Mouse (Mus musculus) midbrain, postnatal 0 days (tissue): ENCODE data around the gene Ace. TPM values are rescaled to one million over a fixed set of nuclear protein-coding genes. Genes with fewer than 3 reads are reported as not detected.
A peak's percentile ranks its signal among the peaks of the same experiment; 100 is the strongest.

ENCODE experiments used
- ATAC-seq: fragments of 200-750 bp; cut with Nextera tagmentation; 2 replicates; pipeline ENCODE4 v1.8.0; 2017; ENCODE audit warnings: moderate number of reproducible peaks, mild to moderate bottlenecking, moderate TSS enrichment, moderate library complexity; ENCODE audit not compliant: low FRiP score
- DNase-seq: peaks from one replicate; pipeline ENCODE4 v3.0.0-alpha.2; 2015; ENCODE audit warnings: low spot score
- H3K27ac ChIP-seq: fragments of 300-500 bp; sonication (generic); 2 replicates; pipeline ENCODE4 v1.5.1; 2014; ENCODE audit warnings: low read depth, mild to moderate bottlenecking, low read length, mixed read lengths
- H3K27me3 ChIP-seq: fragments of 300-500 bp; sonication (generic); 2 replicates; pipeline ENCODE4 v1.6.1; 2014; ENCODE audit warnings: low read length, control low read depth, mixed read lengths; ENCODE audit not compliant: insufficient read depth
- H3K36me3 ChIP-seq: fragments of 300-500 bp; sonication (generic); 2 replicates; pipeline ENCODE4 v1.6.1; 2014; ENCODE audit warnings: low read length, control low read depth, mixed read lengths; ENCODE audit not compliant: insufficient read depth
- H3K4me1 ChIP-seq: fragments of 300-500 bp; sonication (generic); 2 replicates; pipeline ENCODE4 v1.6.1; 2014; ENCODE audit warnings: mild to moderate bottlenecking, control low read depth, antibody characterized with exemption, low read length, mixed read lengths; ENCODE audit not compliant: insufficient read depth
- H3K4me2 ChIP-seq: fragments of 300-500 bp; sonication (generic); 2 replicates; pipeline ENCODE4 v1.6.1; 2014; ENCODE audit warnings: low read depth, mild to moderate bottlenecking, low read length, mixed read lengths; ENCODE audit not compliant: poor library complexity, severe bottlenecking
- H3K4me3 ChIP-seq: fragments of 300-500 bp; sonication (generic); 2 replicates; pipeline ENCODE4 v1.5.1; 2014; ENCODE audit warnings: low read depth, mild to moderate bottlenecking, low read length, moderate library complexity
- H3K9ac ChIP-seq: fragments of 300-500 bp; sonication (generic); replicated peaks from 2 replicates; pipeline ENCODE4 v1.6.1; 2014; ENCODE audit warnings: mild to moderate bottlenecking, low read length, moderate library complexity, mixed read lengths; ENCODE audit not compliant: poor library complexity, severe bottlenecking
- H3K9me3 ChIP-seq: fragments of 300-500 bp; sonication (generic); 2 replicates; pipeline ENCODE4 v1.6.1; 2016; ENCODE audit warnings: low read length, control low read depth
- CTCF ChIP-seq: IDR thresholded peaks from 2 replicates; pipeline ENCODE4 v1.5.1; 2016; ENCODE audit warnings: antibody characterized with exemption, mild to moderate bottlenecking
- WGBS: fragments of 180-500 bp; shearing (Covaris S2); extraction: QIAGEN DNeasy Blood & Tissue Kit; methylation state at CpG from one replicate; pipeline ENCODE4 v1.1.7; 2014; 5-methylcytosine and 5-hydroxymethylcytosine counted together
- polyA plus RNA-seq: library from polyadenylated mRNA; unstranded; fragments of >200 nt; fragmentation: Nextera tagmentation; extraction: Ambion mirVana; gene quantifications from 2 replicates; pipeline ENCODE4 v1.2.1, GENCODE M21; 2015
- total RNA-seq: library from RNA; depleted of rRNA; stranded (reverse); fragments of >200 nt; gene quantifications from 2 replicates; pipeline ENCODE4 v1.2.3, GENCODE M21; 2014

Gene Ace
- total and polyA plus RNA-seq, 2 experiments from 2014 or later = 10.0 to 25.1 TPM

GRCm38 (mm10) chr11:105975050-105975449 lies 7.3 kb downstream of the Ace start:
- no peak for TF ChIP-seq CTCF
- no peak for ATAC-seq

DNA sequence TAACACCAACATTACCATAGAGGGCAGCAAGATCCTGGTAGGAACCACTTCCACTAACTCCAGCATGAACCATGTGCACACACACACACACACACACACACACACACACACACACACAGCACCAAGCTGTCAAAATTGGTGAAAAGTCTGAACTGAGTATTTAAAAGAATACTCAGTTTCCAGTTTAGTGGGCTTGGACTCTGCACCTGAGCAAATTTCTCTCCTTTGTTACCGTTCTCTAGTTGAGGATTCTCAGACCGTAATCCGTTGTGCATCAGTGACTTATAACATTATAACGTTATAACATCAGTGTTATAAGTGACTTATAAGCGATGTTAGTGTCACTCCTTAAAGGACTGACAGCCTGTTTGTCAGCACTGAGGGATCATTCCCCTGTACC lies 7.9 kb downstream of the Ace start:
- H3K27me3 ChIP-seq = no peaks in the 10 kb centered on the region
- 93% methylated on average over 5 of the region's 5 CpGs for WGBS
- 0 out of 2 replicates have a peak, but pooled peaks cover 2% of the 10 kb centered on the region for H3K36me3 ChIP-seq
- DNase-seq (no peak), ATAC-seq (no peak)
- TF ChIP-seq CTCF = no peak
- no peak overlapping the region for H3K4me2 ChIP-seq
- no peaks in the 10 kb centered on the region for H3K9me3 ChIP-seq
- H3K27ac ChIP-seq = no peak overlapping the region
- H3K9ac ChIP-seq = no peak overlapping the region
- no peak overlapping the region for H3K4me3 ChIP-seq
- H3K4me1 ChIP-seq = no peaks in the 10 kb centered on the region

More at GRCm38 (mm10) chr11:105975050-105975449, 7.3 kb downstream of the Ace start:
- 76% methylated on average over 3 of the region's 3 CpGs for WGBS
- Histone ChIP-seq H3K4me3 (no peak overlapping the region), H3K4me1 (no peaks in the 10 kb centered on the region), H3K27me3 (no peaks in the 10 kb centered on the region; the same call in 1 of the 2 replicates), H3K9ac (no peak overlapping the region), H3K27ac (no peak overlapping the region), H3K36me3 (0 out of 2 replicates have a peak, but pooled peaks cover 2% of the 10 kb centered on the region), H3K9me3 (no peaks in the 10 kb centered on the region), H3K4me2 (no peak overlapping the region)
- no peak for DNase-seq

- H3K4me3 ChIP-seq = no peak overlapping the region
- no peak for TF ChIP-seq CTCF
- H3K4me2 ChIP-seq = no peak overlapping the region
- ATAC-seq (no peak), DNase-seq (no peak)
- H3K9me3 ChIP-seq = no peaks in the 10 kb centered on the region
- H3K36me3 ChIP-seq = 0 out of 2 replicates have a peak, but pooled peaks cover 2% of the 10 kb centered on the region
- H3K27ac ChIP-seq = no peak overlapping the region
- H3K9ac ChIP-seq = no peak overlapping the region
- H3K4me1 ChIP-seq = no peaks in the 10 kb centered on the region
- H3K27me3 ChIP-seq = no peaks in the 10 kb centered on the region
- 79% methylated on average over 2 of the region's 2 CpGs for WGBS
Observed at GRCm38 (mm10) chr11:105978232-105978631, 10.5 kb downstream of the Ace start.

- WGBS = 52% methylated on average over 5 of the region's 5 CpGs
- DNase-seq = no peak
Observed at GRCm38 (mm10) chr11:105978634-105979033, 10.9 kb downstream of the Ace start.

GRCm38 (mm10) chr11:105984452-105984851 lies 16.7 kb downstream of the Ace start:
- Histone ChIP-seq H3K4me3 (no peak overlapping the region), H3K27ac (no peak overlapping the region), H3K36me3 (peaks cover 3% of the 10 kb centered on the region; the same call in 1 of the 2 replicates), H3K27me3 (no peaks in the 10 kb centered on the region), H3K9me3 (no peaks in the 10 kb centered on the region), H3K4me1 (no peaks in the 10 kb centered on the region), H3K9ac (no peak overlapping the region), H3K4me2 (no peak overlapping the region)
- DNase-seq (no peak), ATAC-seq (no peak)
- WGBS = 47% methylated on average over 4 of the region's 4 CpGs
- no peak for TF ChIP-seq CTCF

More at GRCm38 (mm10) chr11:105978634-105979033, 10.9 kb downstream of the Ace start:
- no peak for TF ChIP-seq CTCF
- no peaks in the 10 kb centered on the region for H3K4me1 ChIP-seq
- no peak overlapping the region for H3K4me2 ChIP-seq
- no peak overlapping the region for H3K4me3 ChIP-seq
- ATAC-seq = no peak
- H3K27ac ChIP-seq = no peak overlapping the region
- no peaks in the 10 kb centered on the region for H3K9me3 ChIP-seq
- H3K36me3 ChIP-seq = 0 out of 2 replicates have a peak, but pooled peaks cover 2% of the 10 kb centered on the region
- H3K27me3 ChIP-seq = no peaks in the 10 kb centered on the region
- H3K9ac ChIP-seq = no peak overlapping the region

GRCm38 (mm10) chr11:105987446-105987845 lies 19.7 kb downstream of the Ace start:
- Histone ChIP-seq H3K4me3 (no peak overlapping the region), H3K9ac (no peak overlapping the region), H3K4me2 (no peak overlapping the region), H3K9me3 (no peaks in the 10 kb centered on the region), H3K36me3 (peaks cover 3% of the 10 kb centered on the region; the same call in 1 of the 2 replicates), H3K4me1 (no peaks in the 10 kb centered on the region), H3K27ac (no peak overlapping the region), H3K27me3 (no peaks in the 10 kb centered on the region)
- TF ChIP-seq CTCF = no peak
- DNase-seq (peak; percentile 22), ATAC-seq (no peak)
- 61% methylated on average over 6 of the region's 6 CpGs for WGBS
